Mouse (Mus musculus) neutrophil, adult 5-6 weeks (primary cell): ENCODE data around the gene Ednrb. TPM values are rescaled to one million over a fixed set of nuclear protein-coding genes. Genes with fewer than 3 reads are reported as not detected.

Source experiments
- ATAC-seq: fragments of 151-379, 151-347 bp; 2 replicates; pipeline ENCODE4 v1.8.0; 2017; ENCODE audit warnings: mild to moderate bottlenecking, moderate TSS enrichment; ENCODE audit not compliant: insufficient number of reproducible peaks, poor library complexity, low FRiP score, severe bottlenecking; ENCODE audit errors: extremely low read depth
- total RNA-seq: library from RNA; stranded (forward); fragments of 200-1000 nt; gene quantifications from 2 replicates; pipeline ENCODE4 v1.2.3, GENCODE M21; 2017

Gene Ednrb
- total RNA-seq, 1 experiment from 2014 or later = not detected

GRCm38 (mm10) chr14:103778533-103779151 is 65.6 kb downstream of the Ednrb start:
- no peak for ATAC-seq

- no peak for ATAC-seq
Measured at GRCm38 (mm10) chr14:103778009-103778431, 66.2 kb downstream of the Ednrb start.

DNA sequence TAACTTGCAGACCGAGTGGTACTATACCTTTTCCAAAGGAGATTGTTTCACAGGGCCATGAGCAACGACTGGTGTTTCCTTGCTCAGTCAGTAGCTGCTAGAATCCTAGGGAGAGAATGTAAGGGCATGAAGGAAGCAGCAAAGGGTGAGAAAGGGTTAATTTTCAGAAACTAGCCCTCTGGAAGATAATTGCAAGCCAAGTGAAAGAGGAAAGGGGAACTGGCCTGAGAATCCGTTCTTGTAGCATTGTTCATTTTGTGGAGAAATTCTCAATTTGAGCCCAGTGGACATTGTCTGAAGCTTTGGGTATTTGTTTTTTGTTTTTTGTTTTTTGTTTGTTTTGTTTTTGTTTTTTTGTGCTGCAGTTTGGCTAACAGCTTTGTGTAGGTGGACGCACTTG is 66.8 kb downstream of the Ednrb start:
- ATAC-seq = no peak

GRCm38 (mm10) chr14:103769319-103770245 is 74.6 kb downstream of the Ednrb start:
- ATAC-seq = no peak

GRCm38 (mm10) chr14:103767488-103767887 is 76.7 kb downstream of the Ednrb start:
- ATAC-seq = no peak

Other genes with a start within 250 kb of the Ednrb start
- gene Slain1, start 194.2 kb downstream of the Ednrb start, total RNA-seq = 31.2 and 33.8 TPM in 2 replicates